Mouse (Mus musculus): ENCODE results near the gene Sdr16c6.

The Sdr16c6 gene

DNA sequence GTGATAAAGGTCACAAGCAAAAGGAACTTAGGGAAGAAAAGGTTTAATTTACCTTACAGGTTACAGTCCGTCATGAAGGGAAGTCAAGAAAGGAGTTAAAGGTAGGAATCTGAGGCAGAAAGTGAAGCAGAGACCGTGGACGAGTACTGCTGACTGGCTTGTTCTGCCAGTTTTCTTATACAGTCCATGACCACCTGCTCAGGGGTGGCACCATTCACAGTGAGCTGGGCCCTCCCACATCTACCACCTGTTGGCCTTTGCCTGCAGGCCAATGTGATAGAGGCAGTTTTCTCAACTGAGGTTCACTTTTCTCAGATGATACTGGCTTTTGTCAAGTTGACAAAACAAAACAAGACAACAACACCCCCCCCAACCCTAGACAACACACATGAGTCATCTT, at the start of gene Sdr16c6:
TSS of gene Sdr16c6 (minus strand) at position 151 of the 400 bp plus-strand sequence.
- DNase-seq: no peak

DNA sequence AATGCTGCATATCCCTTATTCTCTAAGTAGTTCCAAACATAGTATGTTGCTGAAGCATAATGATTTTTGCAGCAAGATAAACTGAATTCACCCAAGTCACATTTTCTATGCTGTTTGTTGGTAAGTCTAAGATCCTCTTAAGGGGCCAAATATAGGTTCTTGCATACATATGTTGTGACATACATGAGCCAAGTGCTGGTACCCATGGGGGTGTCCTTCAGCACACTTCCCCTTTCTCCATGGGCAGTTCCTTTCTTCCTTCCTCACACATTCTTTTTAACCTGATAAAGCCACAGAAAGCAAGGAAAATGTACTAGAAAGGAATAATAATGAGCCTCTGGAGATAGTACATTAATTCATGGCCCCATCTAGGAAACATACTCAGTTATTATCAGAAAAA, 2.9 kb upstream of the Sdr16c6 start:
- no peak for DNase-seq

DNA sequence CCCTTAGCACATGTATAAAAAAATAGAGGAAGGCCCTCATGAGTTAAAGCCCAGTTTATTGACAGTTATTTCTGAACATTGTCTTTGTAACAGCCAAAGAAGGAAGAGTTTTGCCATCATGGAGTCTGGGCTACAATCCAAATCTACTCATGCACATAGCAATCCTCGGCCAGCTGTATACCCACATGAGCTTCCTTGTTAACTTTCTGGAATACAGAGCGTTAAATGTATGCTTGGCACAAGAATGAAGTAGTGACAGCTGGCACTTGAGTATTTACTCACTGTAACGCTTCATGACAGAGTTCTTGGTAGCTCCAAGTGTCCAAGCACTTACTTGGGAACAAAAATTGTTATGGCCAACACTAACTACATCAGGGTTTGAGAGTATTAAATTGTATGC, 1.8 kb upstream of the Sdr16c6 start:
- DNase-seq: no peak

DNA sequence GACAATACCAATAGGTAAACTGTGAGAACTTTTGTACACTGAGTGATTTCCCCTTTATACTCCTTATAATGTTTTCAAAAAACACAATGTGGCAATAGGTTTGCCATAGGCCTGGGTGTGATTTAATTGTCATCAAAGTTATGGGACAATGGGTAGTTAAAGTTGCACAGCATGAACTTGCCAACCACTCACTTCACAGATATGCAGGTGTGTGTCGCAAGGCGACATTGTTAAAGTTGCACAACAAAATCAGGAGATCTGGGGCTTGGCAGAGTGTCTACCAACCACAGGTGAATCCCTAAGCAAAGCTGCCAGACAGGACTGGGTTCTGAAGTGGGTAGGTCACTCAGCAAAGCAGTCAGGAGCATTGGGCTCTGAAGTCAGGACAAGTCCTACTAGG, 1.3 kb downstream of the Sdr16c6 start:
- DNase-seq: no peak
